Mouse (Mus musculus): ENCODE measurements around the gene Ttbk2. TPM values are rescaled to one million over a fixed set of nuclear protein-coding genes. Genes with fewer than 3 reads are reported as not detected.

The Ttbk2 gene
- total and polyA plus RNA-seq, 2 experiments from 2014 or later: 9.3 to 60.1 TPM

GRCm38 (mm10) chr2:120710948-120711347, 139.5 kb downstream of the Ttbk2 start:
- Histone ChIP-seq H3K27ac (no peak overlapping the region), H3K4me3 (ENCODE audit: low read length) (no peak overlapping the region), H3K4me1 (ENCODE audit: insufficient read depth, low read length) (no peaks in the 10 kb centered on the region), H3K4me2 (ENCODE audit: low read depth, low read length) (no peak overlapping the region), H3K9me3 (ENCODE audit: low read length) (no peaks in the 10 kb centered on the region), H3K36me3 (ENCODE audit: insufficient read depth, low read length) (peaks cover 20% of the 10 kb centered on the region), H3K27me3 (ENCODE audit: insufficient read depth, low read length) (no peaks in the 10 kb centered on the region), H3K9ac (replicated peaks; ENCODE audit: low read length) (no peak overlapping the region)
- no peak for DNase-seq (ENCODE audit: low spot score)
- no peak for TF ChIP-seq CTCF (IDR thresholded peaks at IDR 0.05; ENCODE audit: low read depth)
- no peak for ATAC-seq
- WGBS: 93% methylated on average over 3 of the region's 3 CpGs

DNA sequence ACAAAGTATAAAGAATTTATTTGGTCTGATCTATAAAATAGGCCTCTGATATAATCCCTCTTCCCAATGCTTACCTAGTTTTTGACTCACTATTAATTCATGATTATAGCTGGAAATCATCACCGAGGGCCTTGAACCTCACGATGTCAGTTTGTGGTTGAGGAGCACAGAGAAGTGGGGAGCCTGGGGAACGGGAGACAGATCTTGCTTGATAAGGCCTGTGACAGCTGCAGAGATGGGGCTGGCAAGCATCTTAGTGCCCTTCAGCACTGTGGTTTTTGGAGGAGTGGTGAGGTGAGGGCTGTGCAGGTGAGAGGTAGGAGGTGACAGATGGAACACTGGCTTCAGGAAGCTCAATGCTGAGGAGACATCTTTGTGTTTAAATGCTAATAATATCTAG, 140.2 kb downstream of the Ttbk2 start:
- Histone ChIP-seq H3K27me3 (ENCODE audit: insufficient read depth, low read length) (no peaks in the 10 kb centered on the region), H3K9ac (replicated peaks; ENCODE audit: low read length) (no peak overlapping the region), H3K27ac (no peak overlapping the region), H3K4me3 (ENCODE audit: low read length) (no peak overlapping the region), H3K4me1 (ENCODE audit: insufficient read depth, low read length) (no peaks in the 10 kb centered on the region), H3K36me3 (ENCODE audit: insufficient read depth, low read length) (peaks cover 25% of the 10 kb centered on the region), H3K9me3 (ENCODE audit: low read length) (no peaks in the 10 kb centered on the region), H3K4me2 (ENCODE audit: low read depth, low read length) (no peak overlapping the region)
- no peak for TF ChIP-seq CTCF (IDR thresholded peaks at IDR 0.05; ENCODE audit: low read depth)
- WGBS: 91% methylated on average over 3 of the region's 3 CpGs
- ATAC-seq (no peak), DNase-seq (ENCODE audit: low spot score) (no peak)

DNA sequence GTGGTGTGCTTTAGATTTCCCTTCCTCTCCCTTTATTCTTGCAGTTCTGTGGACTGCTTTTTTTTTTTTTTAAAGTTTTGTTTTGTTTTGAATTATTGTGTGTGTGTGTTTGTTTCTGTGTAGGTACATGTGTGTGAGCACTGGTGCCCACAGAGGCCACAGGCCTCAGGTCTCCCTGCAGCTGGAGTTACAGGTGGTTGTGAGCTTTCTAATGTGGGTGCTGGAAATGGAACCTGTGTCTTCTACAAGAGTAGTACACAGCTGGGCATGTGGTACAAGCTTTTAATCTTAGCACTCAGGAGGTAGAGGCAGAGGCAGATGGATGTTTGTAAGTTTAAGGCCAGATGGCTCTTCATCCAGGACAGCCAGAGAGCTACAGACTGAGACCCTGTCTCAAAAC, 143.4 kb downstream of the Ttbk2 start:
- no peak for DNase-seq (ENCODE audit: low spot score)
- Histone ChIP-seq H3K36me3 (ENCODE audit: insufficient read depth, low read length) (peaks cover 18% of the 10 kb centered on the region; the same call in 1 of the 2 replicates), H3K4me2 (ENCODE audit: low read depth, low read length) (no peak overlapping the region), H3K9ac (replicated peaks; ENCODE audit: low read length) (no peak overlapping the region), H3K4me1 (ENCODE audit: insufficient read depth, low read length) (no peaks in the 10 kb centered on the region), H3K9me3 (ENCODE audit: low read length) (no peaks in the 10 kb centered on the region), H3K4me3 (ENCODE audit: low read length) (no peak overlapping the region), H3K27ac (no peak overlapping the region), H3K27me3 (ENCODE audit: insufficient read depth, low read length) (no peaks in the 10 kb centered on the region)
- ATAC-seq: no peak
- no peak for TF ChIP-seq CTCF (IDR thresholded peaks at IDR 0.05; ENCODE audit: low read depth)

DNA sequence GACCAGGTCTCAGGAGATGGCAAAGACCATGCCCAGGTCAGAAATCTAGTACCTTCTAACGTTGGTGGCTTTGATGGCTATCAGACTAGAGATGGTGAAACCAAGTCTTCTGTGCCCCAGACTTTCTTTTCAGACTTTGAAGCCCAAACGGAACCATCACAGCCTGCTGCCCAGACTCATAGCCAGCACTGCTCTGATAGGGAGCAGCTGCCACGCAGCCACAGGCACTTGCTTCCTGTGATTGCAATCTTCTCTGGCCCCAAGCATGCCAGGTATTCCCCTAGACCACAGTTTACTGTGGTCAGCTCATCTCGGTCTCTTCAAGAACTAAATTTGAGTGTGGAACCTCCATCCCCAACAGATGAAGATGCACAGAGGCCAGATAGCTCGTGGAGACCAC, 147.7 kb downstream of the Ttbk2 start:
- no peak for TF ChIP-seq CTCF (IDR thresholded peaks at IDR 0.05; ENCODE audit: low read depth)
- 81% methylated on average over 5 of the region's 5 CpGs for WGBS
- Histone ChIP-seq H3K9ac (replicated peaks; ENCODE audit: low read length) (no peak overlapping the region), H3K4me3 (ENCODE audit: low read length) (no peak overlapping the region), H3K4me1 (ENCODE audit: insufficient read depth, low read length) (no peaks in the 10 kb centered on the region), H3K27ac (no peak overlapping the region), H3K9me3 (ENCODE audit: low read length) (no peaks in the 10 kb centered on the region), H3K27me3 (ENCODE audit: insufficient read depth, low read length) (no peaks in the 10 kb centered on the region), H3K36me3 (ENCODE audit: insufficient read depth, low read length) (peaks cover 38% of the 10 kb centered on the region), H3K4me2 (ENCODE audit: low read depth, low read length) (no peak overlapping the region)
- ATAC-seq: no peak
- DNase-seq (ENCODE audit: low spot score): no peak

- no peak for TF ChIP-seq CTCF (IDR thresholded peaks at IDR 0.05; ENCODE audit: low read depth)
- ATAC-seq (no peak), DNase-seq (ENCODE audit: low spot score) (no peak)
- H3K27ac ChIP-seq: no peak overlapping the region
- no peaks in the 10 kb centered on the region for H3K27me3 ChIP-seq (ENCODE audit: insufficient read depth, low read length)
- H3K36me3 ChIP-seq (ENCODE audit: insufficient read depth, low read length): peaks cover 55% of the 10 kb centered on the region
- H3K9ac ChIP-seq (replicated peaks; ENCODE audit: low read length): no peak overlapping the region
- H3K4me3 ChIP-seq (ENCODE audit: low read length): no peak overlapping the region
- 89% methylated on average over 3 of the region's 3 CpGs for WGBS
- H3K9me3 ChIP-seq (ENCODE audit: low read length): no peaks in the 10 kb centered on the region
- no peak overlapping the region for H3K4me2 ChIP-seq (ENCODE audit: low read depth, low read length)
- H3K4me1 ChIP-seq (ENCODE audit: insufficient read depth, low read length): no peaks in the 10 kb centered on the region
Observed at GRCm38 (mm10) chr2:120700379-120700885, 150.0 kb downstream of the Ttbk2 start.

DNA sequence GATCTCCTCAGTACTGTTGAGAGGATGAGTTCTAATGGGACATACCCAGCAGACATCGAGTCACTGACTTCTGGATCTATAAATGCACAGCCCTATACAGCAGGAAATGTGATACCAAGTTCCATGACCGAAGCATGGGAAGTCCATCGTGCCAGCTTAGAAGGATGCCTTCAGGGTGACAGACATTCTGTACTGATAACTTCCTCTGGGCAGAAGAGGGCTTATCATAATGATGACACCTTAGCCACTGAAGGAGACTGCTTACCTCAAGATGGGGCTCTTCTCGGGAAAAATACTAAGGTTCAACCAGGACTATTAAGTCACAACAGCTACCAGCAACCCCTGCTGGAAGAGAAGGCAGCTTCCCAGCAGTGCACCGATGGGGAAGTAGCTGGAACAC, 152.6 kb downstream of the Ttbk2 start:
- Histone ChIP-seq H3K9ac (replicated peaks; ENCODE audit: low read length) (no peak overlapping the region), H3K9me3 (ENCODE audit: low read length) (no peaks in the 10 kb centered on the region), H3K36me3 (ENCODE audit: insufficient read depth, low read length) (peaks cover 55% of the 10 kb centered on the region), H3K4me3 (ENCODE audit: low read length) (no peak overlapping the region), H3K4me2 (ENCODE audit: low read depth, low read length) (no peak overlapping the region), H3K27ac (no peak overlapping the region), H3K27me3 (ENCODE audit: insufficient read depth, low read length) (no peaks in the 10 kb centered on the region), H3K4me1 (ENCODE audit: insufficient read depth, low read length) (no peaks in the 10 kb centered on the region)
- 88% methylated on average over 5 of the region's 5 CpGs for WGBS
- no peak for ATAC-seq
- TF ChIP-seq CTCF (IDR thresholded peaks at IDR 0.05; ENCODE audit: low read depth): no peak
- no peak for DNase-seq (ENCODE audit: low spot score)

Other genes with a start within 250 kb of the Ttbk2 start
- 21.2 and 22.7 TPM in 2 replicates for gene Haus2, start 241.2 kb downstream of the Ttbk2 start, total RNA-seq (2014; rRNA removed)
- 36.4 and 37.2 TPM in 2 replicates for gene Haus2, start 241.2 kb downstream of the Ttbk2 start, polyA plus RNA-seq (2015; fragmentation: Nextera tagmentation; extraction: Ambion mirVana)
- gene Lrrc57, start 241.1 kb downstream of the Ttbk2 start, total RNA-seq (2014; rRNA removed): 26.2 and 39.5 TPM in 2 replicates
- 26.6 and 28.4 TPM in 2 replicates for gene Lrrc57, start 241.1 kb downstream of the Ttbk2 start, polyA plus RNA-seq (2015; fragmentation: Nextera tagmentation; extraction: Ambion mirVana)
- gene Stard9, start 221.5 kb downstream of the Ttbk2 start, total RNA-seq (2014; rRNA removed): 14.2 and 18.5 TPM in 2 replicates
- gene Stard9, start 221.5 kb downstream of the Ttbk2 start, polyA plus RNA-seq (2015; fragmentation: Nextera tagmentation; extraction: Ambion mirVana): 3.1 TPM in 2 replicates
- 27.0 and 37.8 TPM in 2 replicates for gene Cdan1, start 476 bp downstream of the Ttbk2 start, total RNA-seq (2014; rRNA removed)
- gene Cdan1, start 476 bp downstream of the Ttbk2 start, polyA plus RNA-seq (2015; fragmentation: Nextera tagmentation; extraction: Ambion mirVana): 4.9 and 5.9 TPM in 2 replicates
- gene Ubr1, start 120.1 kb upstream of the Ttbk2 start, total RNA-seq (2014; rRNA removed): 27.8 and 34.8 TPM in 2 replicates
- 27.3 and 27.5 TPM in 2 replicates for gene Ubr1, start 120.1 kb upstream of the Ttbk2 start, polyA plus RNA-seq (2015; fragmentation: Nextera tagmentation; extraction: Ambion mirVana)
- gene Tmem62, start 126.4 kb upstream of the Ttbk2 start, total RNA-seq (2014; rRNA removed): 24.0 and 25.8 TPM in 2 replicates
- gene Tmem62, start 126.4 kb upstream of the Ttbk2 start, polyA plus RNA-seq (2015; fragmentation: Nextera tagmentation; extraction: Ambion mirVana): 12.6 and 13.8 TPM in 2 replicates
- gene Ccndbp1, start 157.8 kb upstream of the Ttbk2 start, total RNA-seq (2014; rRNA removed): 40.0 and 42.3 TPM in 2 replicates
- gene Ccndbp1, start 157.8 kb upstream of the Ttbk2 start, polyA plus RNA-seq (2015; fragmentation: Nextera tagmentation; extraction: Ambion mirVana): 76.5 and 80.2 TPM in 2 replicates
- 0.07 and 0.73 TPM in 2 replicates for gene Epb42, start 186.5 kb upstream of the Ttbk2 start, total RNA-seq (2014; rRNA removed)
- gene Epb42, start 186.5 kb upstream of the Ttbk2 start, polyA plus RNA-seq (2015; fragmentation: Nextera tagmentation; extraction: Ambion mirVana): 0.06 and 0.18 TPM in 2 replicates
- 0.78 TPM in 1 of 2 replicates, not detected in the other for gene Tgm5, start 235.2 kb upstream of the Ttbk2 start, total RNA-seq (2014; rRNA removed)
- 0.37 and 0.45 TPM in 2 replicates for gene Tgm5, start 235.2 kb upstream of the Ttbk2 start, polyA plus RNA-seq (2015; fragmentation: Nextera tagmentation; extraction: Ambion mirVana)

Measured in hindbrain, postnatal 0 days (tissue).